Mouse (Mus musculus) layer of hippocampus, adult 2 months (tissue): ENCODE results near the gene Gm10306. TPM values are rescaled to one million over a fixed set of nuclear protein-coding genes. Genes with fewer than 3 reads are reported as not detected.
A peak's percentile ranks its signal among the peaks of the same experiment; 100 is the strongest.

ENCODE experiments used
- DNase-seq, 2 experiments: peaks; one replicate each; pipeline ENCODE4 v3.0.0; 2022; ENCODE audit warnings: low spot score in 2 of 2
- H3K27ac ChIP-seq: fragments of 200-600 bp; 2 replicates; pipeline ENCODE4 v1.8.1; 2022
- H3K4me3 ChIP-seq: fragments of 200-600 bp; 2 replicates; pipeline ENCODE4 v1.8.1; 2022; ENCODE audit warnings: mild to moderate bottlenecking
- CTCF ChIP-seq: fragments of 200-600 bp; conservative IDR thresholded peaks from 2 replicates; pipeline ENCODE4 v1.8.1; 2022; ENCODE audit warnings: antibody characterized with exemption, mild to moderate bottlenecking, moderate library complexity
- total RNA-seq, 2 experiments: library from RNA; stranded (reverse); gene quantifications; 2 replicates each; pipeline ENCODE4 v1.2.3; 2021

The Gm10306 gene
- total RNA-seq, 2 experiments from 2014 or later = not detected

DNA sequence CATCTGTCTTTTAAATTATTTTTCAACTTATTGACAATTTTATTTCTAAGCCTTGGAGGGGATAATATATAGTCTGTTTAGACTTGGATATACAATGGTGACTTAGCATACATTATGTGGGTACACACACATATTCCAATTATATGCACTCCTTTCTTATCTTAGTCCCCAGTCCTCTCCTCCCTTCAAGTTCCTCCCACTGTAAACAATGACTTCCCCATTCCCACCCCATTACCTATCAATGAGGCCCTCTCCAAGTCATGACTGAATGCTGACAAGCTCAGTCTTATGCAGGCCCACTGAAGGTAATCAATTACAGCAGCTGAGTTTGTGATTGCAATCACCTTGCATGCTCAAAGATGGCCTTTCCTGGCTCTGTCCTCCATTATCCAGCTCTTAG lies 8.0 kb downstream of the Gm10306 start:
- DNase-seq = no peak
- Histone ChIP-seq H3K27ac (no peak overlapping the region), H3K4me3 (no peak overlapping the region)
- no peak for TF ChIP-seq CTCF

DNA sequence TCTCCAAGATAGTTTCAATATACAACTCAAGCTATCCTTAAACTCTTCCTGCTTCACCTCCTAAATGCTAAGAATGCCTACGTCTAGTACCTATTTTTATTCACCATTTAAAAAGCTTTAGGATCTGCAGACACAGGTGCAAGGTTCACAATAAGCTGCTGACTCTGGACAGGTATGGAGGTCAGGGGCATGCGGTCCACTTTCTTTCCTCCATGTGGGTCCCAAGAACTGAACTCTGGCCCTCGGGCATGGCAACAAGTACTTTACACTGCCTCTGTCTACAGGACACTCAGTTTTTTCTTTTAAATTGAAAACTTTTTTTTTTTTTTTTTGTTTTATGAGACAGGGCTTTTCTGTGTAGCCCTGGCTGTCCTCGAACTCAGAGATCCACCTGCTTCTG lies 16.3 kb downstream of the Gm10306 start:
- TF ChIP-seq CTCF = no peak
- no peak for DNase-seq
- H3K4me3 ChIP-seq = no peak overlapping the region
- H3K27ac ChIP-seq = no peak overlapping the region

DNA sequence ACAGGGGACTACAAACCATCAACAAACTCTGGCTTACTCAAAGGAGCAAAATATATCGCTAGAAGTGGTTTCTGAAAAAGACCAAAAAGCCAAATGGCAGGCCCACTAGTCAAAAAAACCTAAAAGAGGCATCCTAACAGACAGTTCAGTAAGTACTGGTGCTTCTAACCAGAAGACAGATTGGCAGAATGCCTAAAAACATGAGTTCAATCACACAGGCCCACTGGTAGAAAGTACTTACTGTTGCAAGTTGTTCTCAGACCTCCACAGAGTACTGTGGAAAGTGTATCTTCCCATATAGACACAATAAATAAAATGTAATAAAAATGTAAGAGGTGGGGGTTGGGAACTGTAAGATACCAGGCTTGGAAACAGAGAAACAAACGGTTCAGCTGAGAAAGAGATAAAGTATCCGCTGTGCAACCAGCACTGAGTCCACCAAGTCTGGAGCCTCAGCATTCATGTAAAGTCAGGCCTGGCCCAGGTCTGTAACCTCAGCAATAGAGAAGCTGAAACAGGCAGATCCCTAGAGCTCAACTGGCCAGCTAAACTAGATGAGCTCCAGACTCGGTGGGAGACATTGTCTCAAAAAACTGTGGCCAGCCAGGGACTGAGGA lies 35.5 kb downstream of the Gm10306 start:
- TF ChIP-seq CTCF = no peak
- DNase-seq = no peak
- Histone ChIP-seq H3K4me3 (no peak overlapping the region), H3K27ac (no peak overlapping the region)

DNA sequence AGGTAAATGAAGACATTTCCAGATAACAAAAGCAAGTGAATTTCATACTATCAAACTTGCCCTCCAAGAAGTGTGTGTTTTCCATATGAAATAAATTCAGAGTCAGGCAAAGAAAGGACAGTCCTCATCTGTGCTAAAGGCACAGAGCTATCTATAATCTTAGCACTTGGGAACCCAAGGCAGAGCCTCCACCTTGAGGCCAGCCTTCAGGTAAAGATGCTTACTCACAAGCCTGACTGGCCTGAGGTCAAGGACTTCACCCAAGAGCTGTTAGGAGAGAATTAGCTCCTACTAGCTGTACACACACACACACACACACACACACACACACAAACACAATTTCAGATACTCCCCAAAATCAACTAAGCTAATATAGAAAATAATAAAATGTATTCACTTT lies 36.4 kb downstream of the Gm10306 start:
- no peak for TF ChIP-seq CTCF
- no peak overlapping the region for H3K4me3 ChIP-seq
- no peak for DNase-seq
- no peak overlapping the region for H3K27ac ChIP-seq

DNA sequence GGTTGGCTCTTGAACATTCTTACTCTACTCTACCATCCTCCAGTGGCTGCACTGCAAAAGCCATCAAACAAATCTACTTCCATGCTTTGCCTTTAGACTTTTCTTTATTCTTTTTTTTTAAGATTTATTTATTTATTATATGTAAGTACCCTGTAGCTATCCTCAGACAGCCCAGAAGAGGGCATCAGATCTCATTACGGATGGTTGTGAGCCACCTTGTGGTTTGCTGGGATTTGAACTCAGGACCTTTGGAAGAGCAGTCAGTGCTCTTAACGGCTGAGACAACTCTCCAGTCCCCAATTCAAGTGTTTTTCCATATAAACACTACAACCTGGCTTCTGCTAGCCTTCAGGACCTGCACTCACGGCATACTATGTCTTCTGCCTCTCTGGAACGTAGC lies 45.0 kb downstream of the Gm10306 start:
- no peak overlapping the region for H3K4me3 ChIP-seq
- DNase-seq = no peak
- H3K27ac ChIP-seq = no peak overlapping the region
- TF ChIP-seq CTCF = peak; percentile 62

DNA sequence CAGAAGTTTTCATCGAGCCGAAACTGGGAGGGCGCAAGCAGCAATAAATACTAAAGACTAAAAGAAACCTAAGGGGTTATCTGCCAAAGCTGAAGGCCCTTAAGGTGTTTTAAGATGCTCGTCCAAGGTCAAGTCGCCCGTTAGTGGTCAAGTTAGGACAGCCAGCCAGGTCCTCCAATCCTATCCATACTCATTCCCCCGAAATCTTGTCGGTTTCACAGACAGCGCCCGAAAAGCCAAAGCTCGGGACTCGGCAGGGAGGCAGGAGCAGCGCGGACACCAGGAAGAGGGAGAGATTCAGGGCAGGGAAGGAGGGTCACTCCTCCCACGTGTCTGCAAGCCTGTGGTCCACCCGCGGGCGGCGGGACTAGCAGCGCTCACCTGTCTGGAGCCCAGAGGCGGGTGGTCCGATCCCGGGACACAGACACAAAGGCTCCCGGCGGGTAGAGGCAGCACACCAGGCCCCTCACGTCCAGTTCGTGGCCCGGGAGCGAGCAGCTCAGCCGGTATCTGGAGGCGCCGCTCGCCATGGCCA lies 46.2 kb downstream of the Gm10306 start:
- DNase-seq = no peak
- peak overlapping the region; percentile 100 for H3K27ac ChIP-seq
- TF ChIP-seq CTCF = no peak
- H3K4me3 ChIP-seq = peak overlapping the region; percentile 85

DNA sequence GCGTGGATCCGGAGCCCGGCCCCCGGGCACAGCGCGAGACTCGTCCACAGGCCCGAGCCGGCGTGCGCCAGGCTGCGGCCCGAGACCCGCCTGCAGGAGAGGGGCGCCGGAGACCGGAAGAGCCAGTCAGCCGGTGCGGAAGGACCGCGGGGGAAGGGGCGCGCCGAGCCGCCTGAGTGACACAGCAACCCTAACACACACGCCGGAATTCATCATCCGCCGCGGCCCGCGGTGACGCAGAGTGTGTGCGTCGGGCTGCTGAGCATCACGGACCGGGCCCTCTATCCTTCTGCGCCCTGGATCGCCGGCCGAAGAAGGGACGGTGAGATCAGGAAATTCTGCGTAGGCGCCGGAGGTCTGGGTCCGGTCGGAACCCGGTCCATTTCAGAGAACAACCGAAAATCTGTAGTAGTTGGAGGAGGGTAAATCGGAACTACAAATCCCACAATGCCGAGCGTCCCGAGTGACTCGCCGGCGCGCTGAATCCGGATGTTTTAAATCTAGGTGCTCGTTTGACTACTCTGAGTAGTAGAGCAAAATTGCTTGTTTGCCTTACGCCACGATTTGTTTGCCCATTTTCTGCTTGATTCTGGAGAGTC lies 46.8 kb downstream of the Gm10306 start, which contains the start of gene Plaa:
Gene Plaa (minus strand): TSS at position 214 of the 599 bp plus-strand sequence.
- DNase-seq = peak; percentile 93 to 95
- Histone ChIP-seq H3K27ac (peak within 1 kb of the TSS; percentile 100), H3K4me3 (peak within 1 kb of the TSS; percentile 85)
- peak; percentile 6; the same call in 1 of the 2 replicates for TF ChIP-seq CTCF

DNA sequence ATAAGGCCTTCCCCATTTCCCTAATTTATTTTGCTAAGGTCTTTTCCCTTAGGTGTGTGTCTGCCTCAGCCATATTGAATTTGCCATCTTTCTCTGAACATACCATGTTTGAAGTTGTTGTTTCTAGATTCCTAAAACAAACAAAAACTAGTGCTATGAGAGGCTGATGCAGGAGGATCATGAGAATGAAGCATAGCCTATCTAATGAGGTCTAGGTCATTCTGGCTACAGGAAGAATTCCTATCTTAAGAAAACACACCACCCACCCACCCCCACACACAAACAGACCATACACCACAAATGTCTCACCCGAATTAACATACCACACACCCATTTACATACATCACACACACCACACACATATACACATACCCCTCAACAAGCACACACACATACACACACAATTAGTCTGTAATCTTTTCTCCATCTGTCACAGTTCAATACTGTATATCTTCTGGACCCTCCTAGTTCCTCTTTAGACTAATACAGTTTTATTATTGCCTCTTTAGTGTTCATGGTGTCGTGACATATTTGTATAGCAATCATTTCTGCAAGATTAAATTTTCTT lies 48.2 kb downstream of the Gm10306 start:
- H3K4me3 ChIP-seq = no peak overlapping the region
- no peak for DNase-seq
- no peak overlapping the region for H3K27ac ChIP-seq
- no peak for TF ChIP-seq CTCF

DNA sequence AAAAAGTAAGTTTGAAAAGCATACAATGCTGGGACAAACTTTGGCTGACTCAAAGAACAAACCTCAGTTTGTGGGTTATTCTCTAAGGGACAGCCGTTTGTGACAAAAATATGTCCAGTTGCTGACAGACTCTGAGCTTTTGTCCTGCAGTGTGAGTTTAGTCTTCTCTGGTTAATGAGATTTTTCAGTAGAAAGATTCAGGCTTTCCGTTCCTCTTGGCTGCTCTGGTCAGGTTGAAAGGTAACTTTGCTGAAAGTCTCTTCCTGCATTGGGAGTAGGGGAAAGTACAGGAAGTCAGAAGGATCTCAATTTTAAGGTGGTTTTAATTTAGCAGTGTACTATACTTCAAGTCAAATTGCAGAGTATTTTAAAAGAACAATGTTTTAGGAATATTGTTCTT lies 49.2 kb downstream of the Gm10306 start:
- no peak for DNase-seq
- TF ChIP-seq CTCF = no peak
- Histone ChIP-seq H3K27ac (no peak overlapping the region), H3K4me3 (no peak overlapping the region)

Other genes with a start within 250 kb of the Gm10306 start
- gene Caap1, start 250 bp downstream of the Gm10306 start, total RNA-seq = 10 to 100 TPM; 11.1 to 11.9 TPM
- gene Plaa, start 46.7 kb downstream of the Gm10306 start, total RNA-seq = 10 to 100 TPM; 43.4 to 47.6 TPM
- gene Ift74, start 57.9 kb downstream of the Gm10306 start, total RNA-seq = 10 to 100 TPM; 26.0 to 28.4 TPM
- gene Lrrc19, start 93.6 kb downstream of the Gm10306 start, total RNA-seq = not detected
- gene Tek, start 182.7 kb downstream of the Gm10306 start, total RNA-seq = 1 to 10 TPM; 7.6 to 9.2 TPM